Mouse (Mus musculus) cerebellum, adult 2 months (tissue): Measurements from ENCODE around the gene Akap8. TPM values are rescaled to one million over a fixed set of nuclear protein-coding genes. Genes with fewer than 3 reads are reported as not detected.

ENCODE experiments used
- DNase-seq, 2 experiments: peaks; one replicate each; pipeline ENCODE4 v3.0.0; 2021
- H3K27ac ChIP-seq: fragments of 200-500 bp; 2 replicates; pipeline ENCODE4 v1.5.1; 2012; ENCODE audit warnings: low read length, control low read depth, inconsistent platforms; ENCODE audit not compliant: insufficient read depth
- H3K27me3 ChIP-seq: fragments of 200-500 bp; 2 replicates; pipeline ENCODE4 v1.6.1; 2012; ENCODE audit warnings: inconsistent platforms, mild to moderate bottlenecking, low read length, moderate library complexity; ENCODE audit not compliant: control insufficient read depth, insufficient read depth
- H3K4me1 ChIP-seq: fragments of 200-500 bp; 2 replicates; pipeline ENCODE4 v1.6.1; 2011; ENCODE audit warnings: low read length; ENCODE audit not compliant: control insufficient read depth, insufficient read depth
- H3K4me3 ChIP-seq: fragments of 200-500 bp; replicated peaks from 2 replicates; pipeline ENCODE3; 2011; ENCODE audit warnings: mild to moderate bottlenecking, low read depth, low read length, control low read depth; ENCODE audit not compliant: insufficient read depth
- CTCF ChIP-seq: fragments of 200-500 bp; IDR thresholded peaks from 2 replicates; pipeline ENCODE4 v1.5.1; 2011; ENCODE audit warnings: low read depth, mild to moderate bottlenecking, control low read depth, low read length, moderate library complexity, borderline replicate concordance; ENCODE audit not compliant: insufficient read depth
- POLR2A ChIP-seq: fragments of 200-500 bp; IDR thresholded peaks from 2 replicates; pipeline ENCODE4 v1.6.1; 2011; ENCODE audit warnings: low read length, control low read depth, borderline replicate concordance; ENCODE audit not compliant: insufficient read depth
- WGBS: fragments of 180-500 bp; shearing (Covaris S2); methylation state at CpG from one replicate; pipeline ENCODE4 v1.1.7; 2018; 5-methylcytosine and 5-hydroxymethylcytosine counted together
- polyA plus RNA-seq: library from polyadenylated mRNA; depleted of rRNA; stranded (reverse); fragments of >200 nt; gene quantifications from 2 replicates; pipeline ENCODE4 v1.2.3, GENCODE M21; 2012

Akap8 gene
- polyA plus RNA-seq, 1 experiment: 117 TPM

GRCm38 (mm10) chr17:32359928-32360327 is 38.9 kb upstream of the Akap8 start:
- TF ChIP-seq POLR2A: no peak
- no peak for TF ChIP-seq CTCF
- H3K4me3 ChIP-seq: no peak overlapping the region
- no peak overlapping the region for H3K27ac ChIP-seq
- no peaks in the 10 kb centered on the region for H3K27me3 ChIP-seq
- peaks cover 10% of the 10 kb centered on the region; the same call in 1 of the 2 replicates for H3K4me1 ChIP-seq
- WGBS: 56% methylated on average over 18 of the region's 18 CpGs
- no peak for DNase-seq

GRCm38 (mm10) chr17:32358943-32359340 is 37.9 kb upstream of the Akap8 start:
- Histone ChIP-seq H3K4me3 (no peak overlapping the region), H3K4me1 (peaks cover 11% of the 10 kb centered on the region; the same call in 1 of the 2 replicates), H3K27ac (no peak overlapping the region), H3K27me3 (no peaks in the 10 kb centered on the region)
- WGBS: 89% methylated on average over 6 of the region's 6 CpGs
- no peak for DNase-seq
- TF ChIP-seq CTCF: no peak
- TF ChIP-seq POLR2A: no peak

GRCm38 (mm10) chr17:32358192-32358942 is 37.3 kb upstream of the Akap8 start:
- peaks cover 15% of the 10 kb centered on the region for H3K4me1 ChIP-seq
- 90% methylated on average over 7 of the region's 7 CpGs for WGBS
- no peak overlapping the region for H3K27ac ChIP-seq
- DNase-seq: no peak
- no peak for TF ChIP-seq CTCF
- H3K4me3 ChIP-seq: no peak overlapping the region
- H3K27me3 ChIP-seq: no peaks in the 10 kb centered on the region

- H3K4me3 ChIP-seq: no peak overlapping the region
- TF ChIP-seq POLR2A (no peak), CTCF (no peak)
- H3K27ac ChIP-seq: no peak overlapping the region
- WGBS: 75% methylated on average over 24 of the region's 24 CpGs
- DNase-seq: no peak
- no peaks in the 10 kb centered on the region for H3K27me3 ChIP-seq
- peaks cover 12% of the 10 kb centered on the region for H3K4me1 ChIP-seq
These were observed 36.0 kb upstream of the Akap8 start for GRCm38 (mm10) chr17:32356766-32357760.

- no peak for DNase-seq
- Histone ChIP-seq H3K27me3 (no peaks in the 10 kb centered on the region), H3K27ac (no peak overlapping the region), H3K4me1 (peaks cover 9% of the 10 kb centered on the region), H3K4me3 (no peak overlapping the region)
- TF ChIP-seq POLR2A (no peak), CTCF (no peak)
- WGBS: 92% methylated on average over 9 of the region's 9 CpGs
These were observed 35.2 kb upstream of the Akap8 start for GRCm38 (mm10) chr17:32356281-32356680.

- H3K4me3 ChIP-seq: no peak overlapping the region
- no peak for TF ChIP-seq CTCF
- no peak for TF ChIP-seq POLR2A
- WGBS: 95% methylated on average over 6 of the region's 6 CpGs
- peaks cover 9% of the 10 kb centered on the region for H3K4me1 ChIP-seq
- DNase-seq: no peak
- no peak overlapping the region for H3K27ac ChIP-seq
- H3K27me3 ChIP-seq: no peaks in the 10 kb centered on the region
These were observed 34.0 kb upstream of the Akap8 start for GRCm38 (mm10) chr17:32355031-32355430.

GRCm38 (mm10) chr17:32354211-32354610 is 33.2 kb upstream of the Akap8 start:
- Histone ChIP-seq H3K4me3 (no peak overlapping the region), H3K27me3 (no peaks in the 10 kb centered on the region), H3K4me1 (peaks cover 9% of the 10 kb centered on the region), H3K27ac (no peak overlapping the region)
- DNase-seq: no peak
- TF ChIP-seq POLR2A (no peak), CTCF (no peak)
- WGBS: 18% methylated on average over 5 of the region's 5 CpGs
